Mouse (Mus musculus): Measurements from ENCODE around the gene Ppp2r5b.

DNA sequence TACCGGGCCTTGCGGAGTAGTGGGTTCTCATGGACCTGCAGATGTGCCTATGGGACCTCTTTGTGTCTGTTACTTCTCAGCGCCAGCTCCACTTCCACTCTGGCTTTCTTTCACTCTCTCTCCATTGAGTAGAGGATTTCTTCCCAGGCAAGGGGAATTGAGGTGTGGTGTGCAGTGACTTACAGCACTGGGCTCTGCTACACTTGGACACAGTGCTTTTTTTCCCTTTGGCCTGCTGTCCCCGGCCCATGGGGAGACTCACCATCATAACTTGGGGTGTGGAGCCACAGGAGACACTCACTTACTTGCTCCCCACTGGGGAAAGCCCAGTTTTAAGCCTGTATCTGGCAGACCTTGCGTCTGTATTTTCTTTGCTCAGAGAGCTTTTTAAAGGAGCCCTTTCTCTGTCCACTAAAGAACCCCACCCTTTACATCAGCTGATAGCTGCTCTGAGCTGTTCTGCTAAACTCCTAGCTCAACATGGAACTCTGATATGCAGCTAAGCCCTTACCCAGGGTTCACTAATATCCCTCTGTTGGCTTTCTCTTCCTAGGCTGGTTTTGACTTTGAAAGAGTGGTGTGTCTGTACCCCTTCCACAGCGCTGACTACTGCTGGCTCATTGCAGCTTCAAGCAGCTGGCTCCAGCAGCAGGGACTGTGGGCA, 43.9 kb upstream of the Ppp2r5b start:
- TF ChIP-seq POLR2A (IDR thresholded peaks at IDR 0.05; ENCODE audit: borderline replicate concordance, extremely low read depth, insufficient read depth, insufficient read length, poor library complexity, severe bottlenecking) (no peak), CTCF (IDR thresholded peaks at IDR 0.05; ENCODE audit: borderline replicate concordance, extremely low read depth, insufficient read depth, insufficient read length) (no peak)

Measured in brain, embryonic 14.5 days (tissue).